Mouse (Mus musculus) midbrain, embryonic 14.5 days (tissue): ENCODE data around the gene Fgfr3. TPM values are rescaled to one million over a fixed set of nuclear protein-coding genes. Genes with fewer than 3 reads are reported as not detected.

Experiments
- ATAC-seq: fragments of 200-750 bp; cut with Nextera tagmentation; 2 replicates; pipeline ENCODE4 v1.8.0; 2017; ENCODE audit warnings: moderate number of reproducible peaks, moderate library complexity; ENCODE audit not compliant: low FRiP score, low TSS enrichment
- DNase-seq: peaks from one replicate; pipeline ENCODE4 v3.0.0-alpha.2; 2015
- H3K27ac ChIP-seq: fragments of 300-500 bp; sonication (generic); replicated peaks from 2 replicates; pipeline ENCODE4 v1.5.1; 2014; ENCODE audit warnings: mild to moderate bottlenecking, low read depth, low read length, moderate library complexity
- H3K27me3 ChIP-seq: fragments of 300-500 bp; sonication (generic); 2 replicates; pipeline ENCODE4 v1.6.1; 2014; ENCODE audit warnings: low read length, control low read depth, mixed read lengths; ENCODE audit not compliant: control insufficient read depth, insufficient read depth
- H3K36me3 ChIP-seq: fragments of 300-500 bp; sonication (generic); 2 replicates; pipeline ENCODE4 v1.6.1; 2014; ENCODE audit warnings: low read length, control low read depth; ENCODE audit not compliant: control insufficient read depth, insufficient read depth
- H3K4me1 ChIP-seq: fragments of 300-500 bp; sonication (generic); 2 replicates; pipeline ENCODE4 v1.6.1; 2014; ENCODE audit warnings: mild to moderate bottlenecking, antibody characterized with exemption, low read length, control low read depth; ENCODE audit not compliant: control insufficient read depth, insufficient read depth
- H3K4me2 ChIP-seq: fragments of 300-500 bp; sonication (generic); 2 replicates; pipeline ENCODE4 v1.6.1; 2014; ENCODE audit warnings: mild to moderate bottlenecking, low read length, moderate library complexity
- H3K4me3 ChIP-seq: fragments of 300-500 bp; sonication (generic); replicated peaks from 2 replicates; pipeline ENCODE4 v1.5.1; 2014; ENCODE audit warnings: low read depth, low read length
- H3K9ac ChIP-seq: fragments of 300-500 bp; sonication (generic); replicated peaks from 2 replicates; pipeline ENCODE4 v1.6.1; 2014; ENCODE audit warnings: mild to moderate bottlenecking, low read length, moderate library complexity
- H3K9me3 ChIP-seq: fragments of 300-500 bp; sonication (generic); 2 replicates; pipeline ENCODE4 v1.6.1; 2016; ENCODE audit warnings: low read length, control low read depth, mixed read lengths; ENCODE audit not compliant: control insufficient read depth
- WGBS: fragments of 180-500 bp; shearing (Covaris S2); extraction: QIAGEN DNeasy Blood & Tissue Kit; methylation state at CpG from one replicate; pipeline ENCODE4 v1.1.7; 2014; 5-methylcytosine and 5-hydroxymethylcytosine counted together
- polyA plus RNA-seq: library from polyadenylated mRNA; unstranded; fragments of >200 nt; fragmentation: Nextera tagmentation; extraction: Ambion mirVana; gene quantifications from 2 replicates; pipeline ENCODE4 v1.2.1, GENCODE M21; 2014

Fgfr3 gene
- polyA plus RNA-seq, 1 experiment from 2014 or later, result 21.3 TPM

- H3K4me1 ChIP-seq, result peaks cover 47% of the 10 kb centered on the region
Measured at GRCm38 (mm10) chr5:33694848-33695717, 26.4 kb upstream of the Fgfr3 start.

GRCm38 (mm10) chr5:33695718-33696121 is 25.8 kb upstream of the Fgfr3 start:
- ATAC-seq (peak; percentile 7; the same call in 1 of the 2 replicates), DNase-seq (peak; percentile 41)
- peaks cover 49% of the 10 kb centered on the region for H3K4me1 ChIP-seq
- H3K27ac ChIP-seq, result peak overlapping the region; percentile 61
- H3K36me3 ChIP-seq, result no peaks in the 10 kb centered on the region
- H3K4me2 ChIP-seq, result peak overlapping the region; percentile 74
- WGBS, result 2% methylated on average over 24 of the region's 24 CpGs
- no peaks in the 10 kb centered on the region for H3K9me3 ChIP-seq
- H3K9ac ChIP-seq, result peak overlapping the region; percentile 58; the same call in 1 of the 2 replicates
- H3K4me3 ChIP-seq, result peak overlapping the region; percentile 36
- H3K27me3 ChIP-seq, result peaks cover 28% of the 10 kb centered on the region; the same call in 1 of the 2 replicates

More at GRCm38 (mm10) chr5:33694848-33695717, 26.4 kb upstream of the Fgfr3 start:
- ATAC-seq (peak; percentile 75), DNase-seq (peak; percentile 82)
- Histone ChIP-seq H3K4me2 (peak overlapping the region; percentile 74), H3K9me3 (no peaks in the 10 kb centered on the region), H3K36me3 (no peaks in the 10 kb centered on the region), H3K27ac (peak overlapping the region; percentile 61), H3K4me3 (peak overlapping the region; percentile 36), H3K27me3 (peaks cover 30% of the 10 kb centered on the region; the same call in 1 of the 2 replicates), H3K9ac (peak overlapping the region; percentile 58; the same call in 1 of the 2 replicates)
- WGBS, result under 1% methylated on average over 68 of the region's 71 CpGs

GRCm38 (mm10) chr5:33696430-33696829 is 25.0 kb upstream of the Fgfr3 start:
- Histone ChIP-seq H3K27me3 (peaks cover 30% of the 10 kb centered on the region; the same call in 1 of the 2 replicates), H3K27ac (no peak overlapping the region), H3K4me2 (no peak overlapping the region), H3K9me3 (no peaks in the 10 kb centered on the region), H3K9ac (no peak overlapping the region), H3K36me3 (no peaks in the 10 kb centered on the region), H3K4me1 (peaks cover 49% of the 10 kb centered on the region), H3K4me3 (no peak overlapping the region)
- DNase-seq, result no peak
- WGBS, result 45% methylated on average over 5 of the region's 5 CpGs
- no peak for ATAC-seq

- Histone ChIP-seq H3K4me3 (no peak overlapping the region), H3K4me2 (no peak overlapping the region), H3K27me3 (peaks cover 30% of the 10 kb centered on the region; the same call in 1 of the 2 replicates), H3K36me3 (no peaks in the 10 kb centered on the region), H3K9me3 (no peaks in the 10 kb centered on the region), H3K27ac (0 out of 2 replicates have a peak overlapping the region, but pooled peaks have one; percentile 3), H3K9ac (no peak overlapping the region), H3K4me1 (peaks cover 44% of the 10 kb centered on the region)
- 17% methylated on average over 1 of the region's 1 CpGs for WGBS
- DNase-seq (no peak), ATAC-seq (no peak)
Measured at GRCm38 (mm10) chr5:33697534-33697933, 23.9 kb upstream of the Fgfr3 start.

GRCm38 (mm10) chr5:33697947-33698512 is 23.4 kb upstream of the Fgfr3 start:
- Histone ChIP-seq H3K4me1 (peaks cover 39% of the 10 kb centered on the region), H3K9ac (no peak overlapping the region)
- peak; percentile 77 for DNase-seq

GRCm38 (mm10) chr5:33698669-33699068 is 22.8 kb upstream of the Fgfr3 start:
- ATAC-seq (no peak), DNase-seq (no peak)
- 0 out of 2 replicates have a peak overlapping the region, but pooled peaks have one; percentile 20 for H3K27ac ChIP-seq
- H3K4me3 ChIP-seq, result no peak overlapping the region
- WGBS, result 80% methylated on average over 5 of the region's 5 CpGs
- H3K9me3 ChIP-seq, result no peaks in the 10 kb centered on the region
- H3K4me1 ChIP-seq, result peaks cover 38% of the 10 kb centered on the region
- H3K4me2 ChIP-seq, result no peak overlapping the region
- peaks cover 30% of the 10 kb centered on the region; the same call in 1 of the 2 replicates for H3K27me3 ChIP-seq
- H3K9ac ChIP-seq, result no peak overlapping the region
- H3K36me3 ChIP-seq, result no peaks in the 10 kb centered on the region

More at GRCm38 (mm10) chr5:33697947-33698512, 23.4 kb upstream of the Fgfr3 start:
- Histone ChIP-seq H3K27ac (0 out of 2 replicates have a peak overlapping the region, but pooled peaks have one; percentile 3), H3K36me3 (no peaks in the 10 kb centered on the region), H3K9me3 (no peaks in the 10 kb centered on the region), H3K4me2 (no peak overlapping the region), H3K27me3 (peaks cover 30% of the 10 kb centered on the region; the same call in 1 of the 2 replicates), H3K4me3 (no peak overlapping the region)
- 6% methylated on average over 13 of the region's 13 CpGs for WGBS
- peak; percentile 65 for ATAC-seq

GRCm38 (mm10) chr5:33700010-33700409 is 21.5 kb upstream of the Fgfr3 start:
- ATAC-seq (no peak), DNase-seq (no peak)
- WGBS, result 54% methylated on average over 13 of the region's 13 CpGs
- Histone ChIP-seq H3K9ac (no peak overlapping the region), H3K4me1 (peaks cover 40% of the 10 kb centered on the region), H3K4me3 (no peak overlapping the region), H3K27ac (no peak overlapping the region), H3K36me3 (no peaks in the 10 kb centered on the region), H3K27me3 (peaks cover 20% of the 10 kb centered on the region; the same call in 1 of the 2 replicates), H3K4me2 (no peak overlapping the region), H3K9me3 (no peaks in the 10 kb centered on the region)

GRCm38 (mm10) chr5:33701832-33702231 is 19.6 kb upstream of the Fgfr3 start:
- H3K27ac ChIP-seq, result no peak overlapping the region
- H3K27me3 ChIP-seq, result peaks cover 12% of the 10 kb centered on the region; the same call in 1 of the 2 replicates
- H3K36me3 ChIP-seq, result no peaks in the 10 kb centered on the region
- no peak overlapping the region for H3K4me3 ChIP-seq
- ATAC-seq (no peak), DNase-seq (no peak)
- no peak overlapping the region for H3K4me2 ChIP-seq
- 88% methylated on average over 11 of the region's 11 CpGs for WGBS
- H3K9ac ChIP-seq, result no peak overlapping the region
- H3K4me1 ChIP-seq, result peaks cover 34% of the 10 kb centered on the region
- H3K9me3 ChIP-seq, result no peaks in the 10 kb centered on the region
